Mouse (Mus musculus): ENCODE data around the gene Borcs8. TPM values are rescaled to one million over a fixed set of nuclear protein-coding genes. Genes with fewer than 3 reads are reported as not detected.
A peak's percentile ranks its signal among the peaks of the same experiment; 100 is the strongest.

Gene Borcs8
- polyA plus RNA-seq, 1 experiment from 2014 or later, result 22.4 TPM

DNA sequence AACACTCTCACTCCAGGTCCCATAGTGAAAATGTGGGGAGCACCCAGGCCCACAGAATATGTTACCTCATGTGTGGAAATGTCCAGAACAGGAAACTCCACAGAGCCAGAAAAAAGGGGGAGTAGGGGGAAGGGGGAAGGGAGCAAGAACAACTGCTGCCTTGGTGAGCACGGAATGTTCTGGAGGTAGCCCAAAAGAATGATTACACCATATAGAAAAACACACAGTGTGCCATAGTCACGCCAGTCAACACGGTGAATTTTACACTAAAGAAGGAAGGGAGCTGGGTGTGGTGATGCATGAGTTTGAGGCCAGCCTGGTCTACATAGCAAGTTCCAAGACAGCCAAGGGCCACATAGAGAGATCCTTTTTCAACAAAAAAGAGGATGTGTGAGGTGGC, 24.0 kb downstream of the Borcs8 start:
- Histone ChIP-seq H3K27me3 (peaks cover 58% of the 10 kb centered on the region), H3K4me2 (no peak overlapping the region), H3K9me3 (replicated peaks) (no peaks in the 10 kb centered on the region), H3K27ac (replicated peaks) (no peak overlapping the region), H3K9ac (no peak overlapping the region), H3K36me3 (replicated peaks) (no peaks in the 10 kb centered on the region), H3K4me3 (replicated peaks) (no peak overlapping the region), H3K4me1 (replicated peaks) (peaks cover 28% of the 10 kb centered on the region)
- 72% methylated on average over 3 of the region's 3 CpGs for WGBS (ENCODE audit: insufficient replicate concordance)
- no peak for ATAC-seq (ENCODE audit: insufficient read depth)

DNA sequence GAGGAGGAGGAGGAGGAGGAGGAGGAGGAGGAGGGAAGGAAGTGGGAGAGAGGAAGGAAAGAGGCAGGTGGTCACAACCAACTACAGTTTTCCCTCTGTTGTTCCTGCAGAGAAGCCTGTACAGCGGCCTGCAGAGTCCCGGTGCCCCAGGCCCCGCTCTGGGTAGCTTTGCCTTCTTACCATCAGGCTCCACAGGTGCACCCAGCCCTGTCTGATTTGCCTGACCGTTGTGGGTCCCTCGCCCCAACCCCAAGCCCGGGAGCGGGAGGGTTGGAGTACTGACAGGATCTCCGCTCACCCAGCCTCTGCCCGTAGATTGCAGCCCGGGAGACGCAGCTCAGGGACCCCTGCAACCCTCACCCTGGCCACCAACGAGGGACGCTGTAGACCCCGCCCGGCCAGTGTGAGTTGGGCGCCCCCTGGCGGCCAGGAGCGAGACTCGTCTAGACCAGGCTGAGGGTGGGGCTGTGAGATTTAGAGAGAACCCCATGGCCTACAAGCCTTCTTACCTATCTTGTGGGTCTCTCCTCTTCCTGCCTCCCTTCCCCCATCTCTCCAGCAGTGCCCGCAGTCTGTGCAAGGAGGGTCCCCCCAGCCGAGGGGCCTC, 27.3 kb downstream of the Borcs8 start:
- H3K27me3 ChIP-seq, result peaks cover 35% of the 10 kb centered on the region
- no peaks in the 10 kb centered on the region for H3K9me3 ChIP-seq (replicated peaks)
- H3K4me2 ChIP-seq, result peak overlapping the region; percentile 57
- peaks cover 38% of the 10 kb centered on the region for H3K4me1 ChIP-seq (replicated peaks)
- H3K36me3 ChIP-seq (replicated peaks), result no peaks in the 10 kb centered on the region
- H3K9ac ChIP-seq, result no peak overlapping the region
- under 1% methylated on average over 21 of the region's 21 CpGs for WGBS (ENCODE audit: insufficient replicate concordance)
- no peak overlapping the region for H3K27ac ChIP-seq (replicated peaks)
- peak; percentile 57; the same call in 1 of the 2 replicates for ATAC-seq (ENCODE audit: insufficient read depth)
- 0 out of 2 replicates have a peak overlapping the region, but pooled peaks have one; percentile 11 for H3K4me3 ChIP-seq (replicated peaks)

DNA sequence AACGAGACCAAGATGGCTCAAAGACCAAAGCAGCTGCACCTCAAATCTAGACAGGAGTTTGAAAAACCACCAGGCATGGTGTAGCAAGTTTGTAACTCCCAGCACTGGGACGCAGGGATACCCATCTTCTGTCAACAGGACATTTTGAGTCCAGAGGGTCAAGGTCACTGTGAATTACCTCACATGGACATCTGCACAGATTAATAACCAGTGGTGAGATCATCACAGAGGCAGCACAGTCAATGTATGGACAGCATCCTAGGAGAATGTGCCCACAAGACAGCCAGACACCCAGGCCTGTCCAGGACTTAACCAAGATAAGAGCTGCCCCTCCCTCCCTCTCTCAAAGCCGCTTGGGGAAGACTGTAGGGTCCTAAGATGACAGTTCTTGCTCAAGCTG, 30.8 kb downstream of the Borcs8 start:
- peaks cover 63% of the 10 kb centered on the region for H3K4me1 ChIP-seq (replicated peaks)
- H3K9me3 ChIP-seq (replicated peaks), result no peaks in the 10 kb centered on the region
- no peaks in the 10 kb centered on the region for H3K36me3 ChIP-seq (replicated peaks)
- ATAC-seq (ENCODE audit: insufficient read depth), result no peak
- no peak overlapping the region for H3K4me3 ChIP-seq (replicated peaks)
- H3K27ac ChIP-seq (replicated peaks), result no peak overlapping the region
- WGBS (ENCODE audit: insufficient replicate concordance), result 54% methylated on average over 3 of the region's 3 CpGs
- no peak overlapping the region for H3K9ac ChIP-seq
- H3K4me2 ChIP-seq, result no peak overlapping the region
- peaks cover 27% of the 10 kb centered on the region for H3K27me3 ChIP-seq

DNA sequence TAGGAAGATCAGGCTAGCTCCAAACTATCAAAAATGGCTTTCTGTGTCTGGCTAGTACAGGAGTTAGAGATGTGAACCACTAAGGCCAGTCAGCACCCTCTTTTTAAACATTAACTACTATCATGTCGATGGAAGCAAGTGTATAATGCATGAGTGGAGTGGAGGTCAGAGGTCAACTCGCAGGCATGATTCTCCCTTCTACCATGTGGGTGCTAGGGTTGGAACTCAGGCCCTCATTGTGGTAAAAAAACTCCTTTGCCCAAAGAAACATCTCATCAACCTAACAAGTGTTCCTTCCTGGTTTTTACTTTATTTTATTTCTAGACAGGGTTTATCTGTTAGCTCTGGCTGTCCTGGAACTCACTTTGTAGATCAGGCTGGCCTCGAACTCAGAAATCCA, 31.4 kb downstream of the Borcs8 start:
- 54% methylated on average over 3 of the region's 3 CpGs for WGBS (ENCODE audit: insufficient replicate concordance)
- Histone ChIP-seq H3K9ac (no peak overlapping the region), H3K4me2 (no peak overlapping the region), H3K27ac (replicated peaks) (0 out of 2 replicates have a peak overlapping the region, but pooled peaks have one; percentile 68), H3K27me3 (peaks cover 20% of the 10 kb centered on the region), H3K9me3 (replicated peaks) (no peaks in the 10 kb centered on the region), H3K4me1 (replicated peaks) (peaks cover 57% of the 10 kb centered on the region), H3K4me3 (replicated peaks) (no peak overlapping the region), H3K36me3 (replicated peaks) (0 out of 2 replicates have a peak, but pooled peaks cover 2% of the 10 kb centered on the region)
- no peak for ATAC-seq (ENCODE audit: insufficient read depth)

DNA sequence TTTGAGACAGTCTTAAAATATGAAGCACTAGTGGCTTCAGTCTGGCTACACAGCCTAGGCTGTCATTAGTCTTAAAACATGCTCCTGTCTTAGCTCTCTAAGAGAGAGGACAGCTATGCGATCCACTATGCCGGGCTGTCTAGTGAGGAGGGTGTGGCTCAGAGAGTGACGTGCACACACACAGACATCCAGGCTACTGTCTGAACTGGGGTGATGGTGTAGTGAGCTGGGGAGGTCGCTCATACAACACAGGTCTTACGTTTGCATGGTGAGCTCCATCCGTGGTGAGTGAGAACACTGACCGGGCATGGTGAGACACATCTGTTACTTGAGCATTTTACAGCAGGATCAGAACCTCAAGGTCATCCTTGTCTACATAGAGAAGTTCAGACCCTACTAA, 31.9 kb downstream of the Borcs8 start:
- WGBS (ENCODE audit: insufficient replicate concordance), result 51% methylated on average over 7 of the region's 7 CpGs
- Histone ChIP-seq H3K36me3 (replicated peaks) (0 out of 2 replicates have a peak, but pooled peaks cover 2% of the 10 kb centered on the region), H3K27ac (replicated peaks) (peak overlapping the region; percentile 68), H3K9me3 (replicated peaks) (no peaks in the 10 kb centered on the region), H3K4me2 (peak overlapping the region; percentile 71), H3K4me1 (replicated peaks) (peaks cover 53% of the 10 kb centered on the region), H3K9ac (no peak overlapping the region), H3K4me3 (replicated peaks) (no peak overlapping the region), H3K27me3 (peaks cover 15% of the 10 kb centered on the region)
- no peak for ATAC-seq (ENCODE audit: insufficient read depth)

DNA sequence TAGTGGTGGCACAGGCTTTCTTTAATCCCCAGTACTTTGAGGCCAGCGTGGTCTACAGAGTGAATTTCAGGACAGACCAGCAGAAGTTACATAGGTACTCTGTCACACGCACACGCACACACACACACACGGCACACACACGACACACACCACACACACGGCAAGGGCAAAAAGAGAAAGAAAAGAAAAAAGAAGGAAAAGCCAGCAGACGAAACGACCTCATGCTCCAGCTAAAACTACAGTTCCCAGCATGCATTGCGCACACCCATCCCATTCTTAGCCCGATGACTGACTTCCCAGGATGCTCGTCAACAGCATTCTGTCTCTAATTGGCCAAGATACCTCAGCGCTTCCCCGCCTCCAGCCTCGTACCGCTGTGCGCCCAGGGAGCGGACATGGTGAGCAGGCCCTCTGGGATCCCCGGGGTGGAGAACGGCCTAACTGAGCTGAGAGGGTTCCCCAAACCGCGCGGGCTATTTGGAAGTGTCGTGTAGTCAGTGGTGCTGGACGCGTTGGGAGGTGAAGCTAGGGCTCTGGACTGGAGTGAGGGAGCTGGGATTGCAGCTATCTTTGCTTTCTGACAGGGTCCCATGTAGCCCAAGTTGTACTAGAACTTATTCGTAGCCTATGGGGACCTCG, 32.9 kb downstream of the Borcs8 start, which contains the start of gene Tmem161a:
Tmem161a (plus strand) TSS at position 314 of the 639 bp plus-strand sequence.
- WGBS (ENCODE audit: insufficient replicate concordance), result 2% methylated on average over 27 of the region's 27 CpGs
- peak within 1 kb of the TSS; percentile 71 for H3K4me2 ChIP-seq
- peaks cover 45% of the 10 kb centered on the region for H3K4me1 ChIP-seq (replicated peaks)
- peak within 1 kb of the TSS; percentile 67 for H3K9ac ChIP-seq
- H3K27ac ChIP-seq (replicated peaks), result peak within 1 kb of the TSS; percentile 68
- peaks cover 10% of the 10 kb centered on the region for H3K36me3 ChIP-seq (replicated peaks)
- H3K9me3 ChIP-seq (replicated peaks), result no peaks in the 10 kb centered on the region
- peak within 1 kb of the TSS; percentile 66 for H3K4me3 ChIP-seq (replicated peaks)
- peak; percentile 93 for ATAC-seq (ENCODE audit: insufficient read depth)
- peaks cover 7% of the 10 kb centered on the region for H3K27me3 ChIP-seq

DNA sequence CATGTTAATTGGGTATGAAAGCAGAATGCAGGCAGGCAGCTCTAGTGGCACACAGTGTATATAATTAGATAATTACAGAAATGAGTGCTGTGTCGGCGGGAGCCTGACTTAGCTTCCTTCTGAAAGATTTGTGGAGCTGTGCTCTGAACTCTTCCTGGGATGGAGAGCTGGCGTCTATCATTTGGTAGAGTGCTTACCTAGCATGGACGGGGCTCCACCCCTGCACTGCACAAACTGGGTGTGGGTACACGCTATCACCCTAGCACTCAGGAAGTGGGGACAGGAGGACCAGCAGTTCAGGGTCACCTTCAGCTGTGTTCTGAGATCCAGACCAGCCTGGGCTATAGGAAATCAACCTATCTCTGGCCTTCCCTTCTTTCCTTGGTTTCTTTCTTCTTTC, 34.0 kb downstream of the Borcs8 start:
- peaks cover 44% of the 10 kb centered on the region for H3K4me1 ChIP-seq (replicated peaks)
- H3K9me3 ChIP-seq (replicated peaks), result no peaks in the 10 kb centered on the region
- 0 out of 2 replicates have a peak overlapping the region, but pooled peaks have one; percentile 4 for H3K9ac ChIP-seq
- H3K36me3 ChIP-seq (replicated peaks), result peaks cover 18% of the 10 kb centered on the region
- WGBS (ENCODE audit: insufficient replicate concordance), result 25% methylated on average over 5 of the region's 5 CpGs
- no peaks in the 10 kb centered on the region for H3K27me3 ChIP-seq
- H3K4me3 ChIP-seq (replicated peaks), result peak overlapping the region; percentile 66; the same call in 1 of the 2 replicates
- peak overlapping the region; percentile 60; the same call in 1 of the 2 replicates for H3K27ac ChIP-seq (replicated peaks)
- ATAC-seq (ENCODE audit: insufficient read depth), result peak; percentile 40; the same call in 1 of the 2 replicates
- peak overlapping the region; percentile 71 for H3K4me2 ChIP-seq

DNA sequence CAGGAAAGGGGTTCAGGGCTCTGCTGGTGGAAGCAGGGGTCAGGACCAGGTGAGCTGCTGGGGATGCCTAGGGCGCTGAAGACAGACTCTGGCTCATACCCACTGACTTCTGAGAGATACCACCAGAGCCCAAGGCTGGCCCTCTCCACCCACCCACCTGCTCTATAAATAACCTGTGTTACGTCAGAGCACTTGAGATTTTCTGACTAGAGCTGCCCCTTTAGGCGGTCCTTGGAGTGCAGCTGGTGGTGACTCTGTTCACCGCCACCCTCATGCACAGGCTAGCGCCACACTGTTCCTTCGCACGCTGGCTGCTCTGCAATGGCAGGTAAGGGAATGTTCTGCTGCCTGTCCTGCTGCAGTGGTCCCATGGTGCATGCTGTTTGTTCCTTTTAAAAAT, 34.8 kb downstream of the Borcs8 start:
- H3K9ac ChIP-seq, result no peak overlapping the region
- ATAC-seq (ENCODE audit: insufficient read depth), result no peak
- no peaks in the 10 kb centered on the region for H3K27me3 ChIP-seq
- 68% methylated on average over 7 of the region's 7 CpGs for WGBS (ENCODE audit: insufficient replicate concordance)
- no peaks in the 10 kb centered on the region for H3K9me3 ChIP-seq (replicated peaks)
- H3K4me3 ChIP-seq (replicated peaks), result no peak overlapping the region
- H3K4me2 ChIP-seq, result peak overlapping the region; percentile 9; the same call in 1 of the 2 replicates
- peaks cover 44% of the 10 kb centered on the region for H3K4me1 ChIP-seq (replicated peaks)
- peak overlapping the region; percentile 43 for H3K27ac ChIP-seq (replicated peaks)
- peaks cover 22% of the 10 kb centered on the region for H3K36me3 ChIP-seq (replicated peaks)

DNA sequence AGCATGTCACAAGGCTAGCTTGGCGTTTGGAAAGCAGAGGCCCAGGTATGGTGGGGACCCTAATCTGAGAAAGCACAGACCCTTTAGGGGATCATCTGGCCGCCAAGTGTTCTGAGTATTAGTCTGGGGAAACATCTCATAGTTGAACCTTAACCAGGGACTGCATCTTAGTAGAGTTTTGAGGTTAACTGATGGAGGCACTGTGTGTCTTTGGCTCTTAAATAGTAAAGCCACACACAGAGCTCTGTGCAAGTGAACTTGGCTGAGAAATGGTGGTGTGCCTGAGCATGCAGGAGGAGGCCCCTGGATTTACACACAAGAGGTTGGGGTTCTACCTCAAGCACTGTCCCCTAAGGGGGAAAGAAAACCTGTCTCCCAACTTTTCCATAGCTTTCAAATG, 38.9 kb downstream of the Borcs8 start:
- Histone ChIP-seq H3K27me3 (no peaks in the 10 kb centered on the region), H3K9me3 (replicated peaks) (no peaks in the 10 kb centered on the region), H3K36me3 (replicated peaks) (peaks cover 33% of the 10 kb centered on the region), H3K4me2 (no peak overlapping the region), H3K4me1 (replicated peaks) (peaks cover 46% of the 10 kb centered on the region), H3K4me3 (replicated peaks) (no peak overlapping the region), H3K9ac (no peak overlapping the region), H3K27ac (replicated peaks) (no peak overlapping the region)
- no peak for ATAC-seq (ENCODE audit: insufficient read depth)
- 74% methylated on average over 2 of the region's 2 CpGs for WGBS (ENCODE audit: insufficient replicate concordance)

DNA sequence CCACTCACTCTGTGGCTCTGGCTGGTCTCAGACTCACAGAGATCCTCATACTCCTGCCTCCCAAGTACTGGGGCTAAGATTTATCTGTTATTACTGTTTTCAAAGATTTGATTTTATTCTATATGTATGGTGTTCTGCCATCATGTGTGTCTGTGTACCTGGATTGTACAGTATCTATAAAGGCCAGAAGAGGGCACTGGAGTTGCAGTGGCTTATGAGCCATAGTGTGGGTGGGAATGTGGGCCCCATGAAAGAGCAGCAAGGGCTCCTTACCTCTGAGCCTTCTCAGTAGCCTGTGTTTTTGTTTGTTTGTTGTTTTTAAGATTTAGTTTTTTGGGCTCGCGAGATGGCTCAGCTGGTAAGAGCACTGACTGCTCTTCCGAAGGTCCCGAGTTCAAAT, 39.8 kb downstream of the Borcs8 start:
- WGBS (ENCODE audit: insufficient replicate concordance), result 89% methylated on average over 4 of the region's 4 CpGs
- peaks cover 33% of the 10 kb centered on the region for H3K36me3 ChIP-seq (replicated peaks)
- H3K27ac ChIP-seq (replicated peaks), result 0 out of 2 replicates have a peak overlapping the region, but pooled peaks have one; percentile 19
- H3K9ac ChIP-seq, result no peak overlapping the region
- H3K4me3 ChIP-seq (replicated peaks), result no peak overlapping the region
- H3K9me3 ChIP-seq (replicated peaks), result no peaks in the 10 kb centered on the region
- ATAC-seq (ENCODE audit: insufficient read depth), result no peak
- H3K27me3 ChIP-seq, result no peaks in the 10 kb centered on the region
- no peak overlapping the region for H3K4me2 ChIP-seq
- peaks cover 37% of the 10 kb centered on the region for H3K4me1 ChIP-seq (replicated peaks)

DNA sequence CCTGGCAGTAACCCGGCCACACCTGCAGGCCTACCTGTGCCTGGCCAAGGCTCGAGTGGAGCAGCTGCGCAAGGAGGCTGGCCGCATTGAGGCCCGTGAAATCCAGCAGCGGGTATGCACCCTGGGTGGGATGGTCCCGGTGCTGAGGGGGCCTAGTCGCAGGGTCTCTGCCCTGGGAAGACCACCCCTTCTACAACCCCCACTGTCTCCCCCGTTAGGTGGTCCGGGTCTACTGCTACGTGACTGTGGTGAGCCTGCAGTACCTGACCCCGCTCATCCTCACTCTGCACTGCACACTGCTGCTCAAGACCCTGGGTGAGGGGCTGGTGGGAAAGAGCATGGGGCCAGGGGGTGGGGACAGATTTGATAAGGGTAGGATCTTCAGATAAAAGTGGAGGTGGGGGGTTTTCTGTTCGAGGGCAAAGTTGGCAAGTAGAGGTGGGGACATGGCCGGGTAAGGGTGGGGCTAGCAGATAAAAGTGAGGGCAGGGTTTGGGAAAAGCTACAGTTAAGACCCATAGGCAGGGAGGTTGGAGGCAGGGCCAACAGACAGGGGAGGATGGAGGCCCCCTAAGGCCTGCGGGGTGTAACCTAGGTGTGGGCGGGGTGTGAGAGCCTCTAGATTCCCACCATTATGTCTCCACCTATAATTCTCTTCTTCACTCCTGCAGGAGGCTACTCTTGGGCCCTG, 42.1 kb downstream of the Borcs8 start:
- H3K9me3 ChIP-seq (replicated peaks), result no peaks in the 10 kb centered on the region
- ATAC-seq (ENCODE audit: insufficient read depth), result peak; percentile 87
- WGBS (ENCODE audit: insufficient replicate concordance), result 58% methylated on average over 16 of the region's 16 CpGs
- H3K4me3 ChIP-seq (replicated peaks), result no peak overlapping the region
- H3K9ac ChIP-seq, result peak overlapping the region; percentile 35; the same call in 1 of the 2 replicates
- peak overlapping the region; percentile 68 for H3K27ac ChIP-seq (replicated peaks)
- H3K27me3 ChIP-seq, result no peaks in the 10 kb centered on the region
- peak overlapping the region; percentile 48 for H3K4me2 ChIP-seq
- H3K36me3 ChIP-seq (replicated peaks), result peaks cover 38% of the 10 kb centered on the region
- H3K4me1 ChIP-seq (replicated peaks), result peaks cover 30% of the 10 kb centered on the region

Measured in liver, embryonic 15.5 days (tissue).